Mouse (Mus musculus): ENCODE data around the gene Ylpm1. TPM values are rescaled to one million over a fixed set of nuclear protein-coding genes. Genes with fewer than 3 reads are reported as not detected.

Ylpm1 gene
- polyA plus RNA-seq, 1 experiment from 2014 or later: 23.5 TPM

DNA sequence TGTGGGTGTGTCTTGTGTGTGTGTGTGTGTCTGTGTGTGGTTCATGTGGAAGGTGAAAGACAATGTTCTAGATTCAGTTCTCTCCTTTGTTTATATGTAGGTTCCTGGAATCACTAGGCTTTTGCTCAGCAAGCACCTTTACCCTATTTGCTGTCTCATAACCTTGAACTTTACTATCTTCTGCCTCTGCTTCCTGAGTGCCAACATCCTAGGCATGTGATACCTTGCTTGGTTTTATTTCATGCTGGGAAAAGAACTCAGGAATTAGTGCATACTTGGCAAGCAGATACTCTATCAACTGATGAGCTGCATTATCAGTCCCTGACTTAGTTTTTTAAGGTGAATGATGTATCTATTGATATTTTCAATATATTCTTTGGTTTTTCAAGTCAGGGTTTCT, 10.9 kb downstream of the Ylpm1 start:
- DNase-seq (ENCODE audit: low spot score): no peak

- DNase-seq (ENCODE audit: low spot score): no peak
Measured at GRCm38 (mm10) chr12:85009776-85010175, 13.7 kb downstream of the Ylpm1 start.

- no peak for DNase-seq (ENCODE audit: low spot score)
Measured at GRCm38 (mm10) chr12:85010541-85010940, 14.4 kb downstream of the Ylpm1 start.

DNA sequence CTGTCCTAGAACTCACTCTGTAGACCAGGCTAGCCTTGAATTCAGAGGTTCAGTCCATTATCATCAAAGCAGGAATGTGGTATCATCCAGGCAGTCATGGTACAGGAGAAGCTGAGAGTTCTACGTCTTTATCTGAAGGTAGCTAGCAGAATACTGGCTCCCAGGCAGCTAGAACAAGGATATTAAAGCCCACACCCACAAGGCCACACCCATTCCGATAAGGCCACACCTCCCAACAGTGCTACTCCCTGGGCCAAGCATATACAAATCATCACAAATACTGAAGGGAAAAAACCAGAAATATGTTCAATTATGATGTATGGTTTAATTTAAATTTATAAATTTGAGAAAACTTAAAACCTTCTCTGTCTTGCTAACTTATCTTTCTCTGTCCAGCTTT, 16.1 kb downstream of the Ylpm1 start:
- DNase-seq (ENCODE audit: low spot score): no peak

GRCm38 (mm10) chr12:85022071-85022470, 25.9 kb downstream of the Ylpm1 start:
- DNase-seq (ENCODE audit: low spot score): no peak

DNA sequence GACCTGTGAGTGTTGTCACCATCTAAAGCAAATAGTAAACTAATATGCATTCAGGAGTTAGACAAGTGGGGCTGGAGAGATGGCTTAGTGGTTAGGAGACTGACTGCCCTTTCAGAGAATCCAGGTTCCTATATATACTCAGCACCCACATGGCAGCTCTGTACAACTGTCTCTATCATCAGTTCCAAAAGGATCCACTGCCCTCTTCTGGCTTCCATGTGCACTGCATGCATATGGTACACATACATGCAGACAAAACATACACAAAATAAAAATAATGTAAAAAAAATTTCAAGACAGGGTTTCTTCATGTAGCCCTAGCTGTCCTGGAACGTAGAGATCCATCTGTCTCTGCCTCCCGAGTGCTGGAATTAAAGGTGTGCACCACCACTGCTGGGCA, 36.6 kb downstream of the Ylpm1 start:
- peak; percentile 40 for DNase-seq (ENCODE audit: low spot score)

DNA sequence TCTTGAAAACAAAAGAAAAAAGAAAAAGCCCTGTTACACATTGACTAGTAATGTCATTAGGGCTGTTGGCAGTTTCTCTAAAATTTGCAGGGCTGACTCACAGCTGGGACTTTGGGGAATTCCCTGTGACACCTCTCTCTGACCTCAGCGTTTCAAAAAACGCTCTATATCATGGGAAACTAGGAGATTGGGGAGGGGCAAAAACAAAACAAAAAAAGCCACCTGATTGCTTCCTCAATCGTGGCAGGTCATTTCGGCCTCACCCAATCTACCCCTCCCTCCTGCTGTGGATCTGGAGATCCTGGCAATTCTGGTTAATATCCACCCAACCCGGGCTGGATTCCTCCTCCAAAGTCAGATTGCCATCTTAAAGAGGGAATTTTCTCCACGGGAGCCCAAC, 55.1 kb downstream of the Ylpm1 start:
- no peak for DNase-seq (ENCODE audit: low spot score)

DNA sequence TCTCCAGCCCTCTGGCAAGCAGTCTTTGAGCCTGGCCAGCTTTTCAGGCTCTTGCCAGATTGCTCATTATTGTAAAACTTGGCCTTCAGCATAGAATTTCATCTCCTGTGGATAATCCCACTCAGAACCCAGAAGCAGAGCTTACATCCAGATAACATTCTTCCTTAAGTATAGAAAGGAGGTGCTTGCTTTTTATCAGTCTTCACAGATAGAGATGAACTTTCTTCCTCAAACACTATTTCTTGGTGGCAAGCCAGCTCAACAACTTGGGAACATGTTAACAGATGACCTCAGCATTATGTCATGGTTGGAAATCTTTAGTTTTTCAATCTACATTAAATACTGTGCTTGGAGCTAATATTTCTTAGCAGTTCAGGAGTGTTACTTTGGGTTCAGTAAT, 74.9 kb downstream of the Ylpm1 start:
- DNase-seq (ENCODE audit: low spot score): no peak

DNA sequence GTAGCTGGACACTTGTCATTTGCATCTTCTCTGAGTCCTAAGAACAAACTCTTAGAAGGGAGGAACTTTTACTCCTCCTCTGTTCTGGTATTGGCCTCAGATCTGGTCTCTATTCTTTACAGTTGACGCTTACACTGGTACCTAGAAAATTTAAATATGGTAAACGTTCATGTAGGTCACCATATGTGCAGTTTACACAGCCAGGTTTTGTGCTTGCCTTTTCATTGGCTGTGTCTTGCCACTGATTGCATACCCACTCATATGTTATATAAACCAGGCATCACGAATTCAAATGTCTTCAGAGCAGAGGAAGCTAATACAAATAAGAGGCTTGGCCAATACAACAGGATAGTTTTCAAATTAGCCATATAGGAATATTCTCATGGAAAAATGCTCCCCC, 81.0 kb downstream of the Ylpm1 start:
- no peak for DNase-seq (ENCODE audit: low spot score)

DNA sequence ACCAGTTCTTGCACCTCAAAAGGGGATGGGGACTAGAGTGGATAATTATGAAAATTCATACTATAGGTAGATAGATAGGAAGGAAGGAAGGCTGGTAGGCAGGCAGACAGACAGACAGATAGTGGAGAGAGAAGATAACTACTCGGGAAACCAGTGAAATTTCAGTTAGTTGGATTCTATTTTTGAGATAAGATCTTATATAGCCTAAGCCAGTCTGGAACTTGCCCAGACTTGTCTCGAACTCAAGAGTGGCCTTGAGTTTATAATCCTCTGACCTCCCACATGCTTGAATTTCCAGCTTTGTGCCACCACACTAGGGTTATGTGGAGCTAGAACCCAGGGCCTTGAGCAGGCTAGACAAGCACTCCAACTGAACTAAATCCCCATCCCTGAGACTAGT, 88.1 kb downstream of the Ylpm1 start:
- DNase-seq (ENCODE audit: low spot score): no peak

GRCm38 (mm10) chr12:85084941-85085340, 88.8 kb downstream of the Ylpm1 start:
- DNase-seq (ENCODE audit: low spot score): no peak

DNA sequence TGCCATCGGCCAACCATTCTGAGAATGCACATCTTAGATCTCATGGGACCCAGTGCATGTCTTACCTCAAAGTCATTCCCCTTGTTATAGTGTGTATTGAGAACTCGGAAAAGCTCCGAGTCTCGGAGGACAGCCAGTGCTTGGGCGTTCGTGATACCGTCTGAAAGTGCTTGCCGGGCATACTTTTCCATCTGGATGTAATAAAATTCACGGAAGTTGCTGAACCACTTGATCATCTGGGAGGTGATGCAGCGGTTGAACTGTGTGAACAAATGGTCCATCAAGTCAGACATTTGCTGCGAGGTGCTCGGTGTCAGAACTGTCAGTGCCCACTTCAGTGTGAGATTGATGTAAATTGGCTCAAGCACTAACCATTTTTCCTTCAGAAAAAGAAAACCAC, 91.7 kb downstream of the Ylpm1 start:
- no peak for DNase-seq (ENCODE audit: low spot score)

- DNase-seq (ENCODE audit: low spot score): no peak
Measured at GRCm38 (mm10) chr12:85091190-85091589, 95.1 kb downstream of the Ylpm1 start.

- DNase-seq (ENCODE audit: low spot score): peak; percentile 80
Measured at GRCm38 (mm10) chr12:85092214-85092613, 96.1 kb downstream of the Ylpm1 start.

- no peak for DNase-seq (ENCODE audit: low spot score)
Measured at GRCm38 (mm10) chr12:85094010-85094409, 97.9 kb downstream of the Ylpm1 start.

DNA sequence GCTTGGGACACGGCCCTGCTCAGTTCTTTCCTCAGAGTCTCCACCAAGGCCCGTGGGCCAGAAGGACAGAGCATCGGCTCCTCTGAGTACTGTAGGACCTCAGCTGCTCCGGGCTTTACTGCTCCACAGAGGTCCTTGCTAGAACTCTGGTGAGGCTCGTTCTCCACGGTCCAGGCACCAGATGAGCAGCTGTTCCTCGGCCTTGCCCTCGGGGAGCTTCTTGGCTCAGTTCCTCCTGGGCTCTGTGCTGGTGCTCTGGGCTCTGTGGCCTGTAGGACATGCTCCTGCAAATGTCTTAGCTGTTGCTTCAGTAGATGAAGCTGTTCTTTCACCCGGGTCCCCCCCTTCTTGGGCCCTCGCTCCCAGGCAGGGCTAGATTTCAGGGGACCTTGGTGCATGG, 98.6 kb downstream of the Ylpm1 start:
- no peak for DNase-seq (ENCODE audit: low spot score)

- no peak for DNase-seq (ENCODE audit: low spot score)
Measured at GRCm38 (mm10) chr12:85095146-85095545, 99.0 kb downstream of the Ylpm1 start.

DNA sequence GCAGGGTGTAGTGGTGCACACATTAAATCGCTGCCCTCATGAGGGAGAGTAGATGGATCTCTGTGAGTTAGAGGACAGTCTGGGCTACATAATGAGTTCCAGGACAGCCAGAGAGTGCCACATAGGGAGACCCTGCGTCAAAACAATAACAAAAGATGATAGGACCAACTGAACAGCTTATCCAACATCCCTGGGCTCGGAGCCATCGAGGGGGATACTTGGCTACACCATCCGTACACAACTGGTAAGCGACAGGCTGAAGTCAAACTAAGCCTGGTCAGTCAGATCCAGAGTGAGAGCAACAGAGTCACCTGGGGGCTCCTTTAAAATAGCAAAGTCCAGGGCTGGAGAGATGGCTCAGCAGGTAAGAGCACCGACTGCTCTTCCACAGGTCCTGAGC, 99.7 kb downstream of the Ylpm1 start:
- no peak for DNase-seq (ENCODE audit: low spot score)

- no peak for DNase-seq (ENCODE audit: low spot score)
Measured at GRCm38 (mm10) chr12:85101001-85101400, 104.9 kb downstream of the Ylpm1 start.

DNA sequence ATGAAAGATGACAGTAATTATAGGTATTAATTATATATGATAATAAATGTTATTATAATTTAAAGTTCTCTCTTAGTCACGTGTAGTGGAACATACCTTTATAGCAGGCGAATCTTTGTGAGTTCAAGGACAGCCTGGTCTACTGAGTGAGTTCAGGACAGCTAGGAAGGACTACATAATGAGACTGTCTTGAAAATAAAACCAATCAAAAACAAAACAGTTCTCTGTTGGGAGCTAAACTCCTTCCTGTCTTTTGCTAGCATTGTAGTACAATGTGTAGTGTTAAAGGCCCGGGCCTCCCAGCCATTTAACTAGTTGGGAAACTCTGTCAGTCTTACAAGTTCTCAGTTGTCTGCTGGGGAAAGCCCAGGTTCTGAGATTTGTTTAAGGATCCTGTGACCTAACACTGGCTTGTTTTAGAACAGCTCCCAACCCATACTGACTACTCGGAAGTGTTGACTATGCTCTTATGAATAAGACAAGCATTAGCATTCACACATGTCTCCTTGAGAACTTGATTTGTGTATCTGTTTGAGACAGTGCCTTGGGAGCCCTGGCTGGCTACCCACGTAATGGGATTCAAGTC, 105.5 kb downstream of the Ylpm1 start:
- DNase-seq (ENCODE audit: low spot score): no peak

- DNase-seq (ENCODE audit: low spot score): no peak
Measured at GRCm38 (mm10) chr12:85103096-85103495, 107.0 kb downstream of the Ylpm1 start.

DNA sequence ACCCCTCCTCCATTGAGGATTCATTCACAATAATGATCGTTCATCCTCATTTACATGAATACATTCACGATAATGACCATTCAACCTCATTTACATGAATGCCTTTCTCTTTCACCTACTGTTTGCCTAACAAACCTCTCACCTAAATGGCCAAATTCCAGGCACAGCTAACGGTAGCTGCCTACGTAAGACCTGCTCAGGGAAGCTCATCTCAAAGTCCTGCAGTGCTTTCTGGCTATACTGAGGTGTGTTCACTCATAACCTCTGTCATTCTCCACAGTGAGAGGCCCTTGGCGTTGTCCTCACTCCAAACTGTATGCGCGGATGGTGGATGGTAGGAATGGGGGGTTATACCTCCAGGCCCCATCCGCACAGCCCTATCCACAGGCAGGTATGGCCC, 108.7 kb downstream of the Ylpm1 start:
- DNase-seq (ENCODE audit: low spot score): no peak

GRCm38 (mm10) chr12:85106292-85106691, 110.2 kb downstream of the Ylpm1 start:
- peak; percentile 24 for DNase-seq (ENCODE audit: low spot score)

- DNase-seq (ENCODE audit: low spot score): no peak
Measured at GRCm38 (mm10) chr12:85108643-85109042, 112.5 kb downstream of the Ylpm1 start.
